Mouse (Mus musculus) intestine, postnatal 0 days (tissue): ENCODE results near the gene Cdx4. TPM values are rescaled to one million over a fixed set of nuclear protein-coding genes. Genes with fewer than 3 reads are reported as not detected.

ENCODE experiments used
- ATAC-seq: fragments of 200-750 bp; cut with Nextera tagmentation; 2 replicates; pipeline ENCODE4 v1.8.0; 2017; ENCODE audit warnings: mild to moderate bottlenecking, moderate TSS enrichment, moderate library complexity
- H3K27ac ChIP-seq: fragments of 300-500 bp; sonication (generic); 2 replicates; pipeline ENCODE4 v1.5.1; 2014; ENCODE audit warnings: mild to moderate bottlenecking, low read depth, low read length, moderate library complexity
- H3K27me3 ChIP-seq: fragments of 300-500 bp; sonication (generic); replicated peaks from 2 replicates; pipeline ENCODE4 v1.6.1; 2014; ENCODE audit warnings: low read length, mixed read lengths; ENCODE audit not compliant: control insufficient read depth, insufficient read depth
- H3K36me3 ChIP-seq: fragments of 300-500 bp; sonication (generic); 2 replicates; pipeline ENCODE4 v1.6.1; 2014; ENCODE audit warnings: mild to moderate bottlenecking, moderate library complexity; ENCODE audit not compliant: control insufficient read depth, insufficient read depth
- H3K4me1 ChIP-seq: fragments of 300-500 bp; sonication (generic); replicated peaks from 2 replicates; pipeline ENCODE4 v1.6.1; 2014; ENCODE audit warnings: antibody characterized with exemption, low read length, mixed read lengths; ENCODE audit not compliant: control insufficient read depth, insufficient read depth
- H3K4me2 ChIP-seq: fragments of 300-500 bp; sonication (generic); replicated peaks from 2 replicates; pipeline ENCODE4 v1.6.1; 2014; ENCODE audit warnings: low read depth, mild to moderate bottlenecking, moderate library complexity
- H3K4me3 ChIP-seq: fragments of 300-500 bp; sonication (generic); 2 replicates; pipeline ENCODE4 v1.5.1; 2014; ENCODE audit warnings: low read depth, low read length
- H3K9ac ChIP-seq: fragments of 300-500 bp; sonication (generic); 2 replicates; pipeline ENCODE4 v1.6.1; 2014; ENCODE audit warnings: mild to moderate bottlenecking, low read depth, low read length
- H3K9me3 ChIP-seq: fragments of 300-500 bp; sonication (generic); 2 replicates; pipeline ENCODE4 v1.6.1; 2016; ENCODE audit warnings: mixed run types; ENCODE audit not compliant: control insufficient read depth
- CTCF ChIP-seq: sonication (generic); IDR thresholded peaks from 2 replicates; pipeline ENCODE4 v1.5.1; 2016; ENCODE audit warnings: low read depth, mild to moderate bottlenecking, control low read depth, antibody characterized with exemption, moderate library complexity
- WGBS: fragments of 180-500 bp; shearing (Covaris S2); extraction: QIAGEN DNeasy Blood & Tissue Kit; methylation state at CpG from one replicate; pipeline ENCODE4 v1.1.7; 2014; 5-methylcytosine and 5-hydroxymethylcytosine counted together
- polyA plus RNA-seq: library from polyadenylated mRNA; unstranded; fragments of >200 nt; fragmentation: Nextera tagmentation; extraction: Ambion mirVana; gene quantifications from 2 replicates; pipeline ENCODE4 v1.2.1, GENCODE M21; 2015

Gene Cdx4
- polyA plus RNA-seq, 1 experiment from 2014 or later: not detected

GRCm38 (mm10) chrX:103308262-103308661 is 12.9 kb upstream of the Cdx4 start:
- Histone ChIP-seq H3K4me1 (no peaks in the 10 kb centered on the region), H3K27me3 (no peaks in the 10 kb centered on the region), H3K4me2 (no peak overlapping the region), H3K27ac (no peak overlapping the region), H3K36me3 (no peaks in the 10 kb centered on the region), H3K9me3 (no peaks in the 10 kb centered on the region), H3K9ac (no peak overlapping the region), H3K4me3 (no peak overlapping the region)
- 0 out of 2 replicates have a peak, but pooled peaks have one; percentile 16 for ATAC-seq
- WGBS: 79% methylated on average over 1 of the region's 1 CpGs
- TF ChIP-seq CTCF: no peak

- no peak for ATAC-seq
- Histone ChIP-seq H3K4me3 (no peak overlapping the region), H3K9ac (no peak overlapping the region), H3K36me3 (no peaks in the 10 kb centered on the region), H3K27me3 (no peaks in the 10 kb centered on the region), H3K9me3 (no peaks in the 10 kb centered on the region), H3K4me2 (no peak overlapping the region), H3K27ac (no peak overlapping the region), H3K4me1 (no peaks in the 10 kb centered on the region)
- TF ChIP-seq CTCF: no peak
- 89% methylated on average over 3 of the region's 3 CpGs for WGBS
These were observed 9.5 kb upstream of the Cdx4 start for GRCm38 (mm10) chrX:103311723-103312122.

GRCm38 (mm10) chrX:103314146-103314545 is 7.1 kb upstream of the Cdx4 start:
- ATAC-seq: no peak
- no peaks in the 10 kb centered on the region for H3K9me3 ChIP-seq
- no peak overlapping the region for H3K4me2 ChIP-seq
- H3K36me3 ChIP-seq: no peaks in the 10 kb centered on the region
- TF ChIP-seq CTCF: no peak
- no peaks in the 10 kb centered on the region for H3K4me1 ChIP-seq
- H3K9ac ChIP-seq: no peak overlapping the region
- no peak overlapping the region for H3K4me3 ChIP-seq
- WGBS: 79% methylated on average over 6 of the region's 6 CpGs
- H3K27ac ChIP-seq: no peak overlapping the region
- H3K27me3 ChIP-seq: no peaks in the 10 kb centered on the region

- Histone ChIP-seq H3K9me3 (no peaks in the 10 kb centered on the region), H3K27ac (no peak overlapping the region), H3K9ac (no peak overlapping the region), H3K36me3 (no peaks in the 10 kb centered on the region), H3K4me2 (no peak overlapping the region), H3K4me3 (no peak overlapping the region), H3K27me3 (peaks cover 22% of the 10 kb centered on the region; the same call in 1 of the 2 replicates), H3K4me1 (no peaks in the 10 kb centered on the region)
- no peak for TF ChIP-seq CTCF
- 38% methylated on average over 3 of the region's 3 CpGs for WGBS
- ATAC-seq: no peak
These were observed 4.7 kb downstream of the Cdx4 start for GRCm38 (mm10) chrX:103325900-103326299.

GRCm38 (mm10) chrX:103329386-103329785 is 8.2 kb downstream of the Cdx4 start:
- no peaks in the 10 kb centered on the region for H3K27me3 ChIP-seq
- 71% methylated on average over 8 of the region's 8 CpGs for WGBS
- H3K4me3 ChIP-seq: no peak overlapping the region
- no peak overlapping the region for H3K9ac ChIP-seq
- H3K9me3 ChIP-seq: no peaks in the 10 kb centered on the region
- no peaks in the 10 kb centered on the region for H3K36me3 ChIP-seq
- no peak overlapping the region for H3K27ac ChIP-seq
- H3K4me2 ChIP-seq: no peak overlapping the region
- TF ChIP-seq CTCF: no peak
- no peak for ATAC-seq
- no peaks in the 10 kb centered on the region for H3K4me1 ChIP-seq

GRCm38 (mm10) chrX:103331125-103331858 is 10.1 kb downstream of the Cdx4 start:
- Histone ChIP-seq H3K4me3 (no peak overlapping the region), H3K9ac (no peak overlapping the region), H3K4me2 (no peak overlapping the region), H3K9me3 (no peaks in the 10 kb centered on the region), H3K4me1 (no peaks in the 10 kb centered on the region), H3K36me3 (no peaks in the 10 kb centered on the region), H3K27me3 (no peaks in the 10 kb centered on the region), H3K27ac (no peak overlapping the region)
- peak; percentile 88 for ATAC-seq
- no peak for TF ChIP-seq CTCF
- WGBS: 34% methylated on average over 5 of the region's 5 CpGs
